Mouse (Mus musculus): ENCODE measurements around the gene Cd300lb.

Gene Cd300lb

DNA sequence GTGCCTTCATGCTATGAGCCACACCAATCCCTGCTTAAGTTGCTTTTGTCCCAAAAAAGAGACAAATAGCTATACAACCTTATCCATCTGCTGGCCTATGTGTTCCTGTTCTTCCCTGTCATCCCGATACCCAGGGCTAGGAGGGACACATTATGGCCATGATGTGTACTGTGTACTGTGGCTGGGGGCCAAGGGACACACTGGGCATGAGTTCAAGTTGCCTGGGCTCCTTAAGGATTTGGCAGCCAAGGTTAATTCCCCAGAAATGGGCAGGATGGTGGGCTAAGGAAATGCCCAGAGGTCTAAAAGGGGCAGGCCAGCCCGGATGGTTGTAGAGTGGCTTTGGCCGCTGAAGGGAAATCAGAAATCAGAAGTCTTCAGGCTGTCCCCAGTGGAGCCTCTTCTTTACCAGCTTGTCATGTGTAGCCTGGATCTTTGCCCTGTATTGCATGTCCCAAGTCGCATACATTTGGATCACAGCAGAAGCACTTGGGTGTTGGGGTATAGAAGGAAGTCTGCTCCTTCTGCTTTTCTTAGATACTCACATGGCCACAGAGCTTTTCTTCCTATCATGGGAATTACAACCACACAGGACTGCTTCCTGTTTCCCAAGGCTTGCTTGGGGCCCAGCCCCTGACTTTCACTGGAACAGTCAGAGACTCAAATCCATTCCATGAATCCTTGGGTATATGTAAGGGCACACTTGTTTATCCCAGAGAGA is 49.6 kb downstream of the Cd300lb start:
- no peak for ATAC-seq (ENCODE audit: insufficient number of reproducible peaks, low FRiP score, low TSS enrichment)

DNA sequence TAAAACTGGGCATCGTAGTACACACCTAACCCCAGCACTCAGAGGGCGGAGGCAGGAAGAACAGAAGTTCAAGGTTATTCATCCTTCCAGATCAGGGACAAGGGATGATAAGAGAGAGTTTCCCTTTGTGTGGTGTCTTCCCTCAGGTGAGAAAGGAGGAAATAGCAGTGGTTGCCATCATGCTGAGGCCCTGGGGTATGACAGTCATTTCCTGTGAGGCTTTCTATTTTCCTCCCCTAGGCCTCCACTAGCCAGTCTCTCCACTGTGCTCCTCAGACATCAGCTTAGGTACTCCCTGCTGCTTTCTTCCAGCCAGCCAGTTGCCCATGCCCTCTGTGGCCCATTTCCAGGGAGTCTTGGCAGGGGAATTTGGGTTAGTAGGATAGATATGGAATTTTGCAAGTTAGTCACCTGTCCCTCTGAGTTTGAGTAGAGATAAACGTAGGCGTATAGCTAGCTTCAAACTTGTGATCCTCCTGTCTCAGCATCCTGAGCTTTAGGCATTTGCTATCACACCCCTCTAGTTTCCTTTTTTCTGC is 50.9 kb downstream of the Cd300lb start:
- no peak for ATAC-seq (ENCODE audit: insufficient number of reproducible peaks, low FRiP score, low TSS enrichment)

DNA sequence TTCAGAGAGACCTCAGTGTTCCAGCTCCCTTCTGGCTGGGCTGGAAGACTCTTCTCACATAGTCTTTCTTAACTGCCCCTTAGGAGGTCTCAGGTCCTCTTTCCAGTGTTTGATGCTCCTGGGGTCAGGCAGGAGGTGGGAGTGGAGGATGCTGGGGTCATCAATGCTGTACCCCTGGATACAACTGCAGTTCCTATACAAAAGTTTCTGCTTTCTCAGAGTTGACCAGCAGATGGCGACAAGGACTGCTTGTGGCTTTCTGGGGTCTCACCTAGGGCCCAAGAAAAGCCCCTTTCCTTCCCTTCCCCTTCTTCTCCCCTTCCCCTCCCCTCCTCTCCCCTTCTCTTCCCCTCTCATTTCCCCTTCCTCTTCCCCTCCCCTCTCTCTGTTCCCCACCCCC is 53.6 kb downstream of the Cd300lb start:
- no peak for ATAC-seq (ENCODE audit: insufficient number of reproducible peaks, low FRiP score, low TSS enrichment)

DNA sequence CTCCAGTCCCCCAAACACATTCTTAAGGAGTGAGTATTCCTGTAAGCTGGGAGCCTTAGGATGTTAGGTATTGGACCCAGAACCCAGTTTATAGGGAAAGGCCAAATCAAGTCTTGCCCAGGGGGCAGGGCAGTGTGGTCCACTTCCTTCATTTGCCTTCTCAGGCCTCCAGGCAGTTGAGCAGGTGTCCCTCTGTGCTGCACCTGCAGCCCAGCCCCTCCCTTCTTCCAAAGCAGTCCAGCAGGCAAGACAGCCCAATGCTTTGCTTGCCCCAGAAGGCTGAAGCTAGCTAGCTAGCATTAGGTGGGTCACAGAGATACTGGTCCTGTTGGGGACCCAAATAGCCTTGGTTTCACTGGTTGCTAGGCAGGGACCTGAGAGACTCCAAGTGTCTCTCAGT is 54.0 kb downstream of the Cd300lb start:
- ATAC-seq (ENCODE audit: insufficient number of reproducible peaks, low FRiP score, low TSS enrichment), result no peak

DNA sequence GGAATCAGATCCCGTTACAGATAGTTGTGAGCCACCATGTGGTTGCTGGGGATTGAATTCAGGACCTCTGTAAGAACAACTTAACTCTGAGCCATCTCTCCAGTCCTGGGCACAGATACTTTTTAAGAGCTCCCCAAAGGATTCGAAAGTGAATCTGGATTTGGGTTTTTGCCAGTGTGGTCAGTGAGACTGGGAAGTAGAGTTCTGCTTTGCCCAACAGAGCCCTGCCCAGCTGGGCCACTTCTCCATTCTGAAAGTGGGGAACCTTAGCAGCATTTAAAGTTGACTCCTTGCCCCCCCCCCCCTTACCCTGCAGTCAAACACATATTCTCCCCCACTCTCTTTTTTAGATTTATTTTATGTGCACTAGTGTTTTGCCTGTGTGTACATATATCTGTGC is 54.5 kb downstream of the Cd300lb start:
- ATAC-seq (ENCODE audit: insufficient number of reproducible peaks, low FRiP score, low TSS enrichment), result no peak

DNA sequence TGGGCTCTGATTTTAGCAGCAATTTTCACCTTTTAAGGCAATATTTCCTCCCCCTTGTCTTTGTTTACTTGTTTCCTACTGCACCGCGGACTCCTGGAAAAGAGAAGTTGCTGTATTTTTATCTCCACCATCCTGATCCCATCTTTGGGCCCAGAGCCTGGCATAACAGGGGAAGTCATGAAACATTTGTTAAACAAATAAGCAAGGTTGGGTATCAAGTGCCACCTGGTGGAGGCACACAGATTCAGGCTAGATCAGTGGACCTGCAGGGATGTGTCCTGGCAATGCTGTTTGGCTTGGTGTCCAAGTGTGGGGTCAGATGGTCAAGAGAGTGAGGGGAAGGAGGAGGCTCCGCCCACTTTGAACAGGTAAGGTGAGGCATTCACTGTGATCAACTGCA is 57.0 kb downstream of the Cd300lb start:
- ATAC-seq (ENCODE audit: insufficient number of reproducible peaks, low FRiP score, low TSS enrichment), result peak; percentile 50; the same call in 1 of the 2 replicates

DNA sequence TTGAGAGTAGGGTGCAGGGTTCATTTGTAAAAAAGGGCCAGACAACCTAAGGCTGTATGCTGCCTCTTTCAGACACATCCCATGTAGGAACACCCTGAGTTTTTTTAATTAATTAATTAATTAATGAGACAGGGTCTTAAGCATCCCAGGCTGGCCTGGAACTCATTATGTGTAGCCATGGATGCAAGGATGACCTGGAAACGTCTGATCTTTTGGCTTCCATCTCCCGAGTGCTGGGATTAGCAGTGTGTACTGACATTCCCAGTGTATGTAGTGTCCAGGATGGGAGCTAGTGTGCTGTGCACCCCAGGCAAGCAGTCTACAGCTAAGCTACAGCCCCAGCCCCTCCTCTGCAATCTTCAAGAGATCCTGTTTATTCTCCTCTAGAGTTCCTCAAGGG is 57.6 kb downstream of the Cd300lb start:
- ATAC-seq (ENCODE audit: insufficient number of reproducible peaks, low FRiP score, low TSS enrichment), result no peak

DNA sequence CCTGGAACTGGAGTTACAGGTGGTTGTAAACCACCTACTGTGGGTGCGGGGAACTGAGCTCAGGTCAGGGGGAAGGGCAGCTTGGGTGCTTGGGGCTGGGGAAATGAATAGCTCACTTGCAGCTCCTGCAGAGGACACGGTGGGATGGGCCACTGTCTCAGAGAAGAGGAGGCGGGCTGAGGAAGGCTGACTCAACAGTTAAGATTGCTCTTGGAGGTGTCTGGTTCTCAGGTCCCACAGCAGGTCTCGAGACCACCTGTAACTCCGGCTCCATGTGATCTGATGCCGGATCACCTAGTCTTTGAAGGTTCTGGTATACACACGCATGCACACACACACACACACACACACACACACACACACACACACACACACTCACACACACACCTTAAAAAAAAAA is 58.0 kb downstream of the Cd300lb start:
- no peak for ATAC-seq (ENCODE audit: insufficient number of reproducible peaks, low FRiP score, low TSS enrichment)

DNA sequence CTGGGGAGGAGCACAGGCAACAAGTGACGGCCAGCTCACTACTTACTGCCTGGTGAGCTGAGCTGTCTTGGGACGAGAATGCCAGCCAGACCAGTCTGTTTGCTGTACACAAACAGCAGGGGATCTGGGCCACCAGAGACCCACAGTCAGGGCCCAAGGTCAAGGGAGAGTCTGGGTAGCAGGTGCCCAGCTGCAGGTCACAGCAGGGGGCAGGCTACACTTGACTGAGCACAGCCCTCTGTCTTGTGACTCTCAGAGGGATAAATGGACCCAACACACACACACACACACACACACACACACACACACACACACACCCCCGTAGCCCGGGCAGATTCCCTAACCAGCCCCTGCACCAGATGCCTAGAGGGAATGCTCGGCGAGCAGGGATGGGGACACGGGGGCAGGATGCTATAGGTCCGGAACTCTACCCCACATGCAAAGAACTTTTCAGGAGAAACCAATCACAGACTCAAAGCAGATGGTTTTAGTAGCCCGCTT is 58.8 kb downstream of the Cd300lb start:
- no peak for ATAC-seq (ENCODE audit: insufficient number of reproducible peaks, low FRiP score, low TSS enrichment)

DNA sequence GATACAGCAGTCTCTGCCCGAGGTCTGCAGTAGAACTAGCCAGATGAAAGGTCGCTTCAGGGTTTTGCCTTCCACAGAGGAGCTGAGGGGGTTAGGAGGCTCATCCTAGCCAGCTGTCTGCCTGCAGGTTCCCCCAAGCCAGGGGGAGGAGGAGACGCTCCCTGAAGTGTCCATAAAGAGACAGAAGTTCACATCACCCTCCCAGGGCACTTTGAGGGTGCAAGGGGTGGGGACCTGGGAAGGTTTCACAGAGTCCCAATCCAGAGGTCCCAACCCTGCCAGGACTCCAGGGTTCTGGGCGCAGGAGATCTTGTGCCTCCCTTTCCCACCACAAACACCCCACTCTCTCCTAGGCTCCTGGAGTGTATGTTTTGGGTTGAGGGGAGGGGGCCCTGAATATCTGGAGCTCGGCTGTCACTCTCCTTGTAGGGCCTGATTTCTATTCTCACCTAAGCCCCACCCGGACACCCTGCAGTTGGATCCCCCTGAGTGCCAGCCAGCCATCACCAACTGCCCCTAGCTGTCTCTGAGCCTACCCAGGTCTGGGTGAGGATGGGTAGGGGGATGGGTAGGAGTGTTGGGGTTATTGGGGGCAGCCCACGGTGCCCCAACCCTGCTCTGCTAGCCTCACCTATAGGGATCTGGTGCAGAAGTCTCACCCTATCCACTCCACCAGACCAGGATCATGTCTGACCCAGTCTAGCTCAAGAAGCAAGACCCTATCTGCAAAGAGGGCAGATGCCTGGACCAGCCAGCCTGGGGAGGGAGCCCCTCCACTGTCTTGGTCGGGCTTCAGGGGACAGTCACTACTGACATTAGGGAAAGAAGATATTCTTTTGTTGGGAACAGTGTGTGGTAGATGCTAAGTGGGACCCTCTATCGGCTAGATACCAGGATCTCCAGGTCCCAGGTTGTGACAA is 59.7 kb downstream of the Cd300lb start:
- no peak for ATAC-seq (ENCODE audit: insufficient number of reproducible peaks, low FRiP score, low TSS enrichment)

DNA sequence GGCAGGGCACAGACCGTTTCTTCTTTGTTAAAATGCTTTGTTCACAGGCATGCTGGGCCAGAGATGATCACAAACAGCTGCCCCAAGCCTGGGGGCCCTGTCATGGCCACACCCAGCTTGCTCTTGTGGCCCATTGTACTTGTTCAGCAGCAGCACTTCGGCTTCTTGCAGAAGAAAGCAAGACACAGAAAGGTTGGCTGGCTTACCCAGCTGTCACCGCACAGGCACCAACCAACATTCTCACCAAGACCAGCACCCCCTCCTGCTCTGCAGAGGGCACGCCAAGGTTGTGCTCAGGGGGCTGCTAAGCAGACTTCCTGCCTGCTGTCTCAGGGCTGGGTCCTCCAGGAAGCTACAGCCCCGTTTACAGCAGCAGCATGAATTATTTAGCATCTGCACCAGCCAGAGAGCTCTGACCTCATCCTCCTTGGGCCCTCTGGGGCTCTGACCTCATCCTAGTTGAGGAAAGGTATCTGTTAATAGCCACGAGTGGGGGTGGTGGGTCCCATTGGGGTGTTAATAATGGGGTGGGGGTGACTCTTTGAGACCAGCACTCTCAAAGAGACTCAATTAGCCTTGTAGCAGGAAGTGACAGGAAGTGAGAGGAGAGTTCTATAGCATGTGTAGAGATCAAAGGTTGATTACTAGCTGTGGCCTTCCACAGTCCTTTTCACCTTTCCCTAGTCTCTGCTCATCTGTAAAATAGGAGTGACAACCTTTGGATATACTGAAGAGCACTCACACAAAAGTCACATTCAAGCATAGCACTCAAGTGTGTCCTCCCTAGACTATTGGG is 61.0 kb downstream of the Cd300lb start:
- no peak for ATAC-seq (ENCODE audit: insufficient number of reproducible peaks, low FRiP score, low TSS enrichment)

Data from cerebellum, adult (tissue).